Mouse (Mus musculus) brown adipose tissue, adult 24 weeks (tissue): ENCODE results near the gene H2afx. TPM values are rescaled to one million over a fixed set of nuclear protein-coding genes. Genes with fewer than 3 reads are reported as not detected.
"Not testable (repeated sequence)": the region's sequence is repeated elsewhere in the genome, so short reads cannot be mapped to it uniquely, and the experiment has no call there.

Experiments used
- H3K27ac ChIP-seq: fragments of 200-500 bp; replicated peaks from 2 replicates; pipeline ENCODE4 v1.5.1; 2012; ENCODE audit warnings: low read depth, mild to moderate bottlenecking, low read length
- H3K4me1 ChIP-seq: fragments of 200-500 bp; 2 replicates; pipeline ENCODE4 v1.6.1; 2012; ENCODE audit warnings: low read length, mixed read lengths; ENCODE audit not compliant: control insufficient read depth, insufficient read depth, insufficient read length
- H3K4me3 ChIP-seq: fragments of 200-500 bp; 2 replicates; pipeline ENCODE4 v1.5.1; 2012; ENCODE audit warnings: low read depth, mild to moderate bottlenecking, low read length, moderate library complexity; ENCODE audit not compliant: insufficient read depth
- polyA plus RNA-seq: library from polyadenylated mRNA; stranded (reverse); fragments of >200 nt; gene quantifications from 2 replicates; pipeline ENCODE4 v1.2.4, GENCODE M21; 2012; ENCODE audit not compliant: missing spikeins, insufficient read depth, insufficient read length

Gene H2afx
- 2.9 and 4.8 TPM in 2 replicates for polyA plus RNA-seq

- peak within 1 kb of the TSS; percentile 77 for H3K4me3 ChIP-seq
- H3K4me1 ChIP-seq: peaks cover 4% of the 10 kb centered on the region; the same call in 1 of the 2 replicates
- H3K27ac ChIP-seq: 0 out of 2 replicates have a peak within 1 kb of the TSS, but pooled peaks have one; percentile 13
These were observed at the start of gene H2afx for GRCm38 (mm10) chr9:44334396-44335330. TSS of gene H2afx (plus strand) at chr9:44334694.

DNA sequence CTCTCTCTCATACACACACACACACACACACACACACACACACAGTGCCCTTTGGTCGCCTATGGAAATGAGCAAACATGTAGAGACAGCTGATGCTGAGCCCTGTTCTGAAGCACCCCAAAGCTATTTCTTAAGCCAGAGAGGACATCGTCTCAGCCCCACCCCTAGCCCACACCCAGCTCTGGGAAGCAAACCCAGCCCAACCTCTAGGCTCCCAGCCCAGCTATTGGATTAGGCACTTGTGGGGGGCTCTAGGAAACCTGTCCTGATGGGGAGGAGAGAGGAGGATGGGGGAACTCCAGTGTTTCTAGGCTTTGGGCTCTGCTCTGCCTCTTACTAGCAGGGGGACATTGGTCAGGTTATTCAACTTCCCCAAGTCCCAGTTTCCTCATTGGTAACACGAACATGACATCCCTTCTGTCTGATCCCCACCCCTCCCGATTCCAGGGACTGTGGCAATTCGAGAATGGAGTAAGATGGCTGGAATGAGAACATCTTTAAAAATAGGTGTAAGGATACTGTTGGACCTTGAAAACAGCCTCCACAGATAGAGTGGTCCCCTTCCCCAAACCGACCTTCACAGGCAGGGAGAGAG is 48.1 kb upstream of the H2afx start:
- Histone ChIP-seq H3K4me1 (peaks cover 4% of the 10 kb centered on the region; the same call in 1 of the 2 replicates), H3K4me3 (no peak overlapping the region), H3K27ac (no peak overlapping the region)

- Histone ChIP-seq H3K4me3 (peak overlapping the region; percentile 57), H3K4me1 (peaks cover 4% of the 10 kb centered on the region; the same call in 1 of the 2 replicates), H3K27ac (no peak overlapping the region)
These were observed 47.5 kb upstream of the H2afx start for GRCm38 (mm10) chr9:44287003-44287400.

- H3K4me3 ChIP-seq: peak overlapping the region; percentile 57
- no peak overlapping the region for H3K27ac ChIP-seq
- peaks cover 4% of the 10 kb centered on the region; the same call in 1 of the 2 replicates for H3K4me1 ChIP-seq
These were observed 47.0 kb upstream of the H2afx start for GRCm38 (mm10) chr9:44287401-44288075.

GRCm38 (mm10) chr9:44288076-44288958 is 46.2 kb upstream of the H2afx start, which contains the start of gene Abcg4:
TSS of gene Abcg4 (minus strand) at chr9:44288615.
- H3K4me3 ChIP-seq: peak within 1 kb of the TSS; percentile 57
- no peak within 1 kb of the TSS for H3K27ac ChIP-seq
- peaks cover 4% of the 10 kb centered on the region; the same call in 1 of the 2 replicates for H3K4me1 ChIP-seq

DNA sequence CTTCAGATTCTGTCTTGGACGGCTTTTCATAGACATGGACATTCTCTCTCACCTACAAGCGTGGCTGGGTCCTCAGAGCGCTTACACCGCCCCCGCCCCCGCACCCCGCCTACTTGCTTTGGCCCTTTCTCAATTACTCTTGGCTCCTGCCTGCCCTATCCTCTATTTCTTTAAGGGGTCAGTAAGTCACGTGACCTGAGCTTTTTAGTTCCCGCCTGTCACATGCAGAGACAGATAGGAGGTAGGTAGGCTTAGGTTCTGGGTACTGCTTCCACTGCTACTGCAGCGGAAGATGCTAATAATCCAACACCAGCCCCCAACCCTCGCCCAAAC is 45.6 kb upstream of the H2afx start:
- no peak overlapping the region for H3K27ac ChIP-seq
- H3K4me1 ChIP-seq: peaks cover 4% of the 10 kb centered on the region; the same call in 1 of the 2 replicates
- H3K4me3 ChIP-seq: no peak overlapping the region

DNA sequence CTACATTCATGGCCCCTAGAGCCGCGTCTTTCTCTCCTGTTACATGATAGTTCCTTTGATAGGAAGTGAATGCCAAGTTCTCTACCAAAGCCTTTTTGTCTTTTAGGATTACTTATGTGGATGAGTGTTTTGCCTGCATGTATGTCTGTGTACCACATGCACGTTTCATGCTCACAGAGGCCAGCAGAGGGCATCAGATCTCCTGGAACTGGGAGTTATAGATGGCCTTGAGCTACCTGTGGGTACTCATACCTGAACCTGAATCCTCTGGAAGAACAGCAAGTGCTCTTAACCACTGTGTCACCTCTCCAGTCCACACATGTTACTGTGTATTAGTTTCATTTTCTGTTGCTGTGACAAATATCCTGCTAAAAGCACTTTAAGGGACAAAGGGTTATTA is 42.0 kb upstream of the H2afx start:
- H3K4me1 ChIP-seq: peaks cover under 1% of the 10 kb centered on the region; the same call in 1 of the 2 replicates
- H3K4me3 ChIP-seq: no peak overlapping the region
- H3K27ac ChIP-seq: no peak overlapping the region

GRCm38 (mm10) chr9:44300001-44300400 is 34.5 kb upstream of the H2afx start:
- H3K4me3 ChIP-seq, H3K4me1 ChIP-seq, H3K27ac ChIP-seq: not testable (repeated sequence)

DNA sequence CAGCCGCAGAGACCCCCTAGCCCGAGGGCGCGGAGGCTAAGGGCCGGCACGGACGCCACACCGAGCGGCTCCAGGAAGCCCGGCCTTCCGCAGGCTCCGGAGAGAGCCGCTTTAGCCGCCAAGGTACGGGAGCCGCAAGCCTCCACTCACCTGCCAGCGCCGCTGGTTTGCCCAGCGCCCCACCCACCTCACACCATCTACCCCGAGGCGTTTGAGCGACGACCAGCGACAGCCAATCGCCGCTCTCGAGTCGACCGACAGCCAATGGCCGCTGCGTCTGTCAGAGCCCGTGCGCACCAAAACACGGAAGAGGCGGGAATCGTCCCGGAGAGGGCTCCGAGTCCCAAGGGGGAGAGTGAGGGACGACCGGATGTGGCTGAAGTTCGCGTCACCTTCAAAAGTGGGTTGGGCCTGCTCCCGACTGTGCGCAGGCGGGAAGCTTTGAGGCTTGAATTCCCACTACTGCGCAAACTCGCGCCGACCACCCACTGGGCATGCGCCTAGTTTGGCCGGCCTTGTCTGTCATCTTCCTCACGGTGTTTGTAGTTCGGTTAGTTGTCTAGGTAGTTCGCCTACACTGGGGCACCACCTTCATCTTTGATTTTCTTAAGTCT is 28.9 kb upstream of the H2afx start, which contains the start of gene Hinfp:
Gene Hinfp (minus strand): TSS at position 206 of the 614 bp plus-strand sequence.
- Histone ChIP-seq H3K4me3 (peak within 1 kb of the TSS; percentile 71), H3K4me1 (peaks cover 7% of the 10 kb centered on the region), H3K27ac (peak within 1 kb of the TSS; percentile 69)

DNA sequence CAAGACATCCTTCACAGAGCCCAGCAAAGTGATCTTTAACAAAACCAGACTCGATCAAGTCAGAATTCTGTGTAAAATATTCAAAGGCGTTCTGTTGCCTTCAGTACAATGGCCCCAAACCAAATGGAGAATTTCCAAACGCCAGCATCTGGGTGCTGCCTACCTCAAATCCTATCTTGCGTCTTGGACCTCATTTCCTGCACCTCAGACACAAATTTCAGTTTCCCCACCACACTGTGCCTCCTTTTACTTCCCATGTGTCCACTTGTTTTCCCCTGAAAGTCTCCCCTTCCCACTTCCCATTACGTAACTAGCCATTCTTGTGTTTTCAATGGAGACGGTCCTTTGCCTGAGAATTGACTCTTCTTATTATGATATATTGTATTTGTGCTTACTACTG is 28.0 kb upstream of the H2afx start:
- H3K4me1 ChIP-seq: peaks cover 11% of the 10 kb centered on the region
- no peak overlapping the region for H3K4me3 ChIP-seq
- no peak overlapping the region for H3K27ac ChIP-seq

DNA sequence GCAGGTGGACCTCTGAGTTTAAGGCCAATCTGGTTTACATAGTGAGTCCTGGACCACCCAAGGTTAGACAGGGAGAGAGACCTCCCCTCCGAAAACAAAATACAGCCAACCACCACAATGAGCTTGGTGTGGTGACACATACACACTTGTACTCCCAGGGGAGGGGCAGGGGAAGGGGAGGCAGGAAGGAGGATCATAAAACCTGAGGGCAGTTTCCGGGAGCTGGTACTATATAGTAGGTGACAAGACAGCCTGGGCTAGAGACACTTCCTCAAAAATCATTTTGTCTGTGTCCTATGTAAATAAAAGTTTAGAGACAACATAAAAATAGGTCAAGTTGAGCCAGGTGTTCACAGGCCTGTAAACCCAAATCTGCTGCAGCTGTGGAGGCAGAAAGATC is 27.2 kb upstream of the H2afx start:
- Histone ChIP-seq H3K4me3 (no peak overlapping the region), H3K4me1 (peaks cover 11% of the 10 kb centered on the region), H3K27ac (no peak overlapping the region)

DNA sequence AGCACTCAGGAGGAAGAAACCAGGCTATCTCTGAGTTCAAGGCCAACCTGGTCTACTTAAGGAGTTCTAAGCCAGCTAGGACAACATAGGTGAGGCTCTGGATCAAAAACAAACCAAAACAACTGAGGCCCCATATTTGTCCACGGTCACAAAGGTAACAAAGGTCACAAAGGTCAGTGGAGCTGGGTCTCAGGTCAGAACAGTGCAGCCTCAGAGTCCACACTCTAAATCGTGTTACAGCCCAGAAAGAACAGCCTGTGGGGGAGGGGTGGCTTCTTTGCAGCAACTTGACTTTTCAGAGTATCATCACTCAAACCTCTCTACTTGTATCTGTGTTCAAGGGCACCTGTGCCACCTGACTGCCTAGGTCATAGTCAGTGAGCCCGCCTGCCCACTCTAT is 24.7 kb upstream of the H2afx start:
- Histone ChIP-seq H3K4me3 (no peak overlapping the region), H3K4me1 (peaks cover 8% of the 10 kb centered on the region), H3K27ac (no peak overlapping the region)

DNA sequence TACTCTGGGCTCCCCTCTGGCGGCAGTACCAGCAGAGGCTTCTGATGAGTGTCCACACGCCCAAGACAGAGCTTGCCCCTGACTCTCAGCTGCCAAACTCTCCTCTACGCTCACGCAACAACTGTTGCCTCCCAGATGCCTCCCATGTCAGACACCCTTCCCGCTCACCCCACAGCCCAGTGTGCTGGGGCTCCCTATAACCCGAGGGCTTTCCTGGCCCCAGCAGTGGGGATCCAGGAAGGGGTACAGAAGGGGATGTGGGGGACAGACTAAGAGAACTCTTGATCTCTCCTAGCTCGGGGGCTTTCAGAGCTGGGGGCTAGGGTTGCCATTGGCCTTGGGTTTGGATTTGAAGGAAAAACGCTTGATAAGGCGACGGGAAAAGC is 23.8 kb upstream of the H2afx start:
- H3K4me3 ChIP-seq: peak overlapping the region; percentile 48
- H3K4me1 ChIP-seq: peaks cover 8% of the 10 kb centered on the region
- H3K27ac ChIP-seq: peak overlapping the region; percentile 99
